Mouse (Mus musculus) spleen, adult 2 months (tissue): ENCODE measurements around the gene Liph. TPM values are rescaled to one million over a fixed set of nuclear protein-coding genes. Genes with fewer than 3 reads are reported as not detected.
A peak's percentile ranks its signal among the peaks of the same experiment; 100 is the strongest.

Experiments
- DNase-seq, 2 experiments: peaks; one replicate each; pipeline versions ENCODE4 v3.0.0 to v3.0.0-alpha.2; 2012 to 2021; ENCODE audit warnings: low spot score in 2 of 2, low read depth in 1 of 2
- H3K27ac ChIP-seq: fragments of 200-500 bp; 2 replicates; pipeline ENCODE4 v1.5.1; 2012; ENCODE audit warnings: low read length, inconsistent platforms; ENCODE audit not compliant: insufficient read depth
- H3K27me3 ChIP-seq: fragments of 200-500 bp; 2 replicates; pipeline ENCODE4 v1.6.1; 2012; ENCODE audit warnings: mild to moderate bottlenecking, moderate library complexity, low read length, inconsistent platforms; ENCODE audit not compliant: control insufficient read depth, insufficient read depth
- H3K36me3 ChIP-seq: fragments of 200-500 bp; 2 replicates; pipeline ENCODE4 v1.6.1; 2012; ENCODE audit warnings: mild to moderate bottlenecking, low read length, inconsistent platforms; ENCODE audit not compliant: control insufficient read depth, insufficient read depth
- H3K4me1 ChIP-seq: fragments of 200-500 bp; 2 replicates; pipeline ENCODE4 v1.6.1; 2011; ENCODE audit warnings: inconsistent platforms; ENCODE audit not compliant: control insufficient read depth, insufficient read depth, insufficient read length
- H3K4me3 ChIP-seq: fragments of 200-500 bp; 2 replicates; pipeline ENCODE4 v1.5.1; 2011; ENCODE audit warnings: mild to moderate bottlenecking, inconsistent platforms; ENCODE audit not compliant: insufficient read depth, insufficient read length; ENCODE audit errors: extremely low read depth
- CTCF ChIP-seq: fragments of 200-500 bp; IDR thresholded peaks from 2 replicates; pipeline ENCODE4 v1.5.1; 2011; ENCODE audit warnings: mild to moderate bottlenecking, inconsistent platforms; ENCODE audit not compliant: insufficient read depth, insufficient read length, insufficient replicate concordance; ENCODE audit errors: extremely low read depth
- POLR2A ChIP-seq: fragments of 200-500 bp; IDR thresholded peaks from 2 replicates; pipeline ENCODE4 v1.6.1; 2011; ENCODE audit warnings: low read depth, low read length, inconsistent platforms
- WGBS: fragments of 180-500 bp; shearing (Covaris S2); methylation state at CpG from one replicate; pipeline ENCODE4 v1.1.7; 2018; 5-methylcytosine and 5-hydroxymethylcytosine counted together
- polyA plus RNA-seq: library from polyadenylated mRNA; depleted of rRNA; stranded (reverse); fragments of >200 nt; gene quantifications from 2 replicates; pipeline ENCODE4 v1.2.3, GENCODE M21; 2012; rRNA removed

The Liph gene
- 0.15 and 0.29 TPM in 2 replicates for polyA plus RNA-seq

- no peak for DNase-seq
- Histone ChIP-seq H3K27me3 (no peaks in the 10 kb centered on the region), H3K4me3 (peak within 1 kb of the TSS; percentile 21; the same call in 1 of the 2 replicates), H3K36me3 (no peaks in the 10 kb centered on the region), H3K4me1 (no peaks in the 10 kb centered on the region), H3K27ac (no peak within 1 kb of the TSS)
- WGBS = 32% methylated on average over 16 of the region's 16 CpGs
- no peak for TF ChIP-seq CTCF
- TF ChIP-seq POLR2A = no peak
Observed at GRCm38 (mm10) chr16:21995304-21995703, at the start of gene Liph. TSS of gene Liph (minus strand) at chr16:21995663.

- peaks cover 30% of the 10 kb centered on the region for H3K36me3 ChIP-seq
- H3K27me3 ChIP-seq = no peaks in the 10 kb centered on the region
- no peak overlapping the region for H3K27ac ChIP-seq
- H3K4me3 ChIP-seq = no peak overlapping the region
- WGBS = 44% methylated on average over 4 of the region's 4 CpGs
- H3K4me1 ChIP-seq = no peaks in the 10 kb centered on the region
- no peak for DNase-seq
- TF ChIP-seq POLR2A (no peak), CTCF (no peak)
Observed at GRCm38 (mm10) chr16:22043830-22044229, 48.4 kb upstream of the Liph start.

- Histone ChIP-seq H3K4me1 (no peaks in the 10 kb centered on the region), H3K27ac (no peak overlapping the region), H3K27me3 (no peaks in the 10 kb centered on the region), H3K36me3 (peaks cover 22% of the 10 kb centered on the region), H3K4me3 (no peak overlapping the region)
- no peak for DNase-seq
- TF ChIP-seq POLR2A = no peak
- TF ChIP-seq CTCF = no peak
- WGBS = 97% methylated on average over 1 of the region's 1 CpGs
Observed at GRCm38 (mm10) chr16:22039978-22040377, 44.5 kb upstream of the Liph start.

GRCm38 (mm10) chr16:22038554-22038953, 43.1 kb upstream of the Liph start:
- Histone ChIP-seq H3K27me3 (no peaks in the 10 kb centered on the region), H3K36me3 (peaks cover 16% of the 10 kb centered on the region), H3K27ac (no peak overlapping the region), H3K4me1 (no peaks in the 10 kb centered on the region), H3K4me3 (no peak overlapping the region)
- 92% methylated on average over 10 of the region's 10 CpGs for WGBS
- no peak for DNase-seq
- TF ChIP-seq POLR2A (no peak), CTCF (no peak)

GRCm38 (mm10) chr16:22027474-22027873, 32.0 kb upstream of the Liph start:
- Histone ChIP-seq H3K4me3 (no peak overlapping the region), H3K27ac (no peak overlapping the region), H3K27me3 (no peaks in the 10 kb centered on the region), H3K4me1 (no peaks in the 10 kb centered on the region), H3K36me3 (peaks cover 32% of the 10 kb centered on the region)
- TF ChIP-seq POLR2A (no peak), CTCF (no peak)
- no peak for DNase-seq
- 96% methylated on average over 5 of the region's 5 CpGs for WGBS

GRCm38 (mm10) chr16:22022122-22022521, 26.7 kb upstream of the Liph start:
- Histone ChIP-seq H3K36me3 (peaks cover 30% of the 10 kb centered on the region), H3K4me3 (no peak overlapping the region), H3K4me1 (no peaks in the 10 kb centered on the region), H3K27me3 (no peaks in the 10 kb centered on the region), H3K27ac (no peak overlapping the region)
- TF ChIP-seq CTCF (peak; percentile 11; the same call in 1 of the 2 replicates), POLR2A (no peak)
- DNase-seq = no peak
- 92% methylated on average over 2 of the region's 2 CpGs for WGBS

GRCm38 (mm10) chr16:22015569-22015968, 20.1 kb upstream of the Liph start:
- Histone ChIP-seq H3K4me1 (no peaks in the 10 kb centered on the region), H3K4me3 (no peak overlapping the region), H3K27me3 (no peaks in the 10 kb centered on the region), H3K27ac (no peak overlapping the region), H3K36me3 (peaks cover 24% of the 10 kb centered on the region)
- TF ChIP-seq POLR2A (no peak), CTCF (no peak)
- DNase-seq = no peak
- 92% methylated on average over 1 of the region's 1 CpGs for WGBS

- no peaks in the 10 kb centered on the region; the same call in 1 of the 2 replicates for H3K36me3 ChIP-seq
- TF ChIP-seq POLR2A (no peak), CTCF (no peak)
- no peak for DNase-seq
- H3K27ac ChIP-seq = peak overlapping the region; percentile 79
- H3K4me1 ChIP-seq = 0 out of 2 replicates have a peak, but pooled peaks cover 3% of the 10 kb centered on the region
- WGBS = under 1% methylated on average over 51 of the region's 51 CpGs
- no peaks in the 10 kb centered on the region for H3K27me3 ChIP-seq
- H3K4me3 ChIP-seq = peak overlapping the region; percentile 85
Observed at GRCm38 (mm10) chr16:22009596-22009995, 14.1 kb upstream of the Liph start.
